Mouse (Mus musculus) cerebellum, adult 2 months (tissue): ENCODE data around the gene Sik3.

Source experiments
- CTCF ChIP-seq: fragments of 200-500 bp; IDR thresholded peaks from 2 replicates; pipeline ENCODE4 v1.5.1; 2011; ENCODE audit warnings: low read depth, mild to moderate bottlenecking, control low read depth, low read length, moderate library complexity, borderline replicate concordance; ENCODE audit not compliant: insufficient read depth
- POLR2A ChIP-seq: fragments of 200-500 bp; IDR thresholded peaks from 2 replicates; pipeline ENCODE4 v1.6.1; 2011; ENCODE audit warnings: low read length, control low read depth, borderline replicate concordance; ENCODE audit not compliant: insufficient read depth

DNA sequence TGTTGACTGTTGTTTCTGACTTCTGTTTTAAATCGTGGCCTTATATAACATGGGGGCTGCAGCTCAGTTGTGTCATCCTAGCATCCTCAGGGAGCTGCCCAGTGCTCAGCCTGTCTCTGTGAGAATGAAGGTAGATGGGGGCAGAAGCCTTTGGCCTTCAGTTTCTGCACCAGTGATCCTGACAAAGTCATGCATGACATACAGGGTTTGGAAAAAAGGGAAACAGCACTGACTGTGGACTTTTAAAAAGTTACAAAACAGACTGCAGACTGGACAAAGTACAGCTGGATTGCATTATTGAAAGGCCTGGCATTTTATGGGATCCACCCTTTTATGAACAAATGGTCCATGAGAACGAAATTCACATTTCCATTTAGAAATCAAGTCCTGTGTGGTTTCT is 113.7 kb downstream of the Sik3 start:
- TF ChIP-seq POLR2A (no peak), CTCF (no peak)
